Mouse (Mus musculus) effector memory CD4-positive, alpha-beta T cell, adult 5 months (primary cell): ENCODE results near the gene Nfkbib. TPM values are rescaled to one million over a fixed set of nuclear protein-coding genes. Genes with fewer than 3 reads are reported as not detected.

Experiments used
- polyA plus RNA-seq: library from polyadenylated mRNA; unstranded; fragments of 100-300 nt; shearing (Covaris generic); gene quantifications from one replicate; pipeline ENCODE4 v1.2.1, GENCODE M21; 2017

Gene Nfkbib
- polyA plus RNA-seq, result 222 TPM

DNA sequence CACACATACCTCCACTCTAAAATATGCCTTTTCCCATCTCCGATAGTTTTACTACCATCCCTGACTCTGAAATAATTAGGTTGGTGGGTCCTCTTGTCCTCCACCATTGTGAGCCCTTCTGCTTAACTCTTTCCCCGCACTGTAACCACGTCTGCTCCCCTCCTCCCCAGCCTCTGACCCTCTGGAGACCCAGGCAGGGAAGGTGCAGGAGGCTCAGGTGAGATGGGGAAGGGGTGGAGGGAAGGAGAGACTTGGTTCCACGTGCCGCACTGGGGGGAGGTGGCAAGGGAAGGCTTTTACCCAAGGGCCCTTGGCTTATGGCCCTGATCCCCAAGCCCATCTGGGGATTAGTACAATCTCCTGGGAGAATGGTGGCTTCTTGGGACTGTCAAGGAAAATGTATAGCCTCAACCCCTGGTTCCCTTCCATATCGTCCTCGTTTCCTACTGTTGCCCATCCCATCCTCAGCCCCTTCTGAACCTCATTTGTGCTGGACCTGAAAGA lies at the start of gene Nfkbib:
Gene Nfkbib, minus strand, starts transcription at position 51 of the 504 bp plus-strand sequence.

DNA sequence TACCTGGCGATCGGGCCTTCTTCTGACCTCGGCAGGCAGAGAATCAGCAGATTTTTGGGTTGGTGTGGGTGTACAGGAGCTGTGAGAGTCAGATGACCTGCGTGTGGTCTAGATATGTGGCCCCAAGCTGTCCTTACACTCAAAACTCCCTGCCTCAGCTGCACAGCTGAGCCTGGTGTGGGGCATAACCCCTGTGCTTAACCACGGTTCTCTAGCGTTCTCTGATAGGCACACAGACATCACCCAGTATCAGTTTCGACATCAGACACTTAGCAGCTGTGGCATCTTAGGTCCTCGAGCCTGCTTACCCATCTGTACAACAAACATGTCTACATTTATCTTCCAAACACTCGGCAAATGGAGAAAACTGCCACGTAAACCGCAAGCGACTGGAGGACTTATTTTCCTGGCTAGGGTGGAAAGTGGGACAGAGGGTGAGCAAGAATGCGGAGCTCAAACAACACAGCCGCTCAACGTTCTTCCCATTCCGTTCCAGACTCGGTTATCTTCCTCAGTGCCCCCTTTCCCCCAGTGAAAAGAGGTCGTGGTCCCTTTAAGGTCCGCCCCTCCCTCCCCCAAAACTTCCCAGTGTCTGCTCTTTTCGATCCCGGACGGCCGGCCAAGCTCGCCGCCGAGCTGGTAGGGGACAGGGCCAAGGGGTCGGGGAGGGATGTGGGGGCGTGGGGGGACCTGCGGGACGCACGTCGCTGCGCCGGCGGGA lies 41.1 kb upstream of the Nfkbib start, which contains the start of gene Hnrnpl:
Gene Hnrnpl, plus strand, starts transcription at position 321 of the 721 bp plus-strand sequence.

DNA sequence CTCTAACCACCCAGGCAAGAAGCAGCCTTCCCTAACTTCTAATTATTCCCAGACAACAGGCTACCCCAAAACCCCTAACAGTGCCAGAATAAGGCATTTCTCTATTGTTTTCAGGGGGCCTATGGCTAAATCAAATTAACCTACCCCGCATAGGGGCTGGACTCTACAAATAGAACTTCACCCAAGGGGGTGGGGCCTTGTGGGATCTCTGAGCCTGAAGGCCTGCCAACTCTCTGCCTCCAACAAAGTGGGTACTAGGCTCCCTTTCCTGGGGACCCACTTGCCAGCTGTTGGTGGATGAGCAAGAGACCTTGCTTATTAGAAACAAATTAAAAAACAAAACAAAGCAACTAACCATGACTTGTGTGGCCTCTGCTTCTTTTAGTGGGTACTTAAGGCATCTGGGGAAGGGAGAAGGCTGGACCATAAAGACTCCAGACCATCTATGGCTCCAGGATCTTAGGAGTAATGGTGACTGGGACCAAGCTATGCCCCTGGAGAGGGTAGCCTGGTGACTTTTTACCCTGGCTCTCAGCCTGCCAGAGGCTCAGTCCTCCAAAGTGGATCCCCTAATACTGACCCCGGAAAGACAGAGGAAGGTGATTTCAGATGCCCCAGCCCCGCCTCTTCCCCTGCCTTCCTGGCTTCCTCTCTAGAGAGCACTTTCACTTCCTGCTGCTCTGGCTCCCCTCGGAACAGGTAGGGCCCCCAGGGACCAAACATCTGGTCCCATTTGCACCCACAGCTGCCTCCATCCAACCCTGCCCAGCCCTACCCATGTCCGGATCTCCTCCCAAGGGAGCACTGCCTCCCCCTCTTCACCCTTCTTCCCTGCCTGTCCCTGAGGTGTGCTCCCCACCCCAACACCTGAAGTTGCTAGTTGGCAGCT lies 21.2 kb upstream of the Nfkbib start, which contains the start of gene Rinl:
Gene Rinl, plus strand, starts transcription at position 663 of the 889 bp plus-strand sequence.

GRCm38 (mm10) chr7:28766173-28766879 lies 986 bp downstream of the Nfkbib start, which contains the start of gene Sirt2:
Gene Sirt2 (plus strand): TSS chr7:28766735.

DNA sequence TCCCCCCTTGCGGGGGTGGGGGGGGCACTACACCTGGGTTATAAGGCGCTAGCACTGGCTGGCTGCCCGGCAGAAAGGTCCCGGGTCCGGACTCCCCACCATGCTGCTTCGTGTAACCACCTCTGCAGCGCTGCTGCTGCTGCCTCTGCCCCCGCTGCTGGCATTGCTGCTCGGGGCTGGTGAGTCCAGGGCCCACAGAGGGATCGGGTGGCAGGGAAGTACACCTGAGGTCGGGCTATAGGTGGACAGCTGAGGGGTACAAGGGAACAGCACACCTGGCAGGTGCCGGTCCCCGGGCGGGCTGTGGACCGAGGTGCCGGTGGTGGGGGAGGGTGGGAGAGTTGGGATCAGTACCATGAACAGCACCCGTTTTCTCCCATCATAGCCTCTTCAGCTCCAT lies 11.2 kb downstream of the Nfkbib start, which contains the start of gene Ccer2:
Gene Ccer2, plus strand, starts transcription at position 96 of the 400 bp plus-strand sequence.

GRCm38 (mm10) chr7:28741709-28742438 lies 25.4 kb downstream of the Nfkbib start, which contains the start of the genes Mrps12 and Sars2:
Gene Mrps12 (minus strand): TSS chr7:28741820.
Gene Sars2 (plus strand): TSS chr7:28741992.

DNA sequence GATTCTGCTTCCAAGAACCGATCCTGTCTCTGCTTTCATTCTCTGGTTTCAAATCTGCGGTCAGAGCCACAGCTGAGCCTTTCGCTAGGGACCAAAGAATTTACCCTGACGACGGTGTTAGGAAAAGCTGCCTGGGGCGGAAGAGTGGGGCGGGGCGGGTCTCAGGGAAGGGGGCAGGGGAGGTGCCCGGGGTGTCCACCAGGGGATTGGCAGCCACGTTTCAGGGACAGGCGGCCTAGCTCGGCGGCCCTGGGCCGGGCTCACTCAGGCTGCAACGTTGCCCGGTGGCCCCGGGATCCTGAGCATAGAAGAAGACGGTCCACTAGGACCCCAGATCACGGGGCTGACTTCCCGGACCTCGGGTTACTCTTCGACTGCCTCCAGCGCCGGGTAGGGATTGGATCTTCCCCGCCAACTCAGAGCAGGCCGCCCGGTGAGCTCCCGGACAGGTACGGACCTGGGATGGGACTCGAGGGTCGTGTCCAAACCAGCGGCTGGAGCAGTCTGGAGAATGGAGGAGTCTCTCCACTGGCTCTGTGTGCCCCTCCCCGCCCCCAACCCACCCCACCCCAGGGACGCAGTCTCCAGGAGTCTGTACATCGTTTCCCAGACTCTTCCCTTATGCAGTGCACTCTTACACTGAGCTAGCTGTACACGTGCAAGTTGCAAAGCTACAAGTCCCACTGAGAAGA lies 50.6 kb downstream of the Nfkbib start, which contains the start of gene Fbxo17:
Gene Fbxo17, plus strand, starts transcription at position 215 of the 692 bp plus-strand sequence.

Other genes with a start within 250 kb of the Nfkbib start
- gene Ifnl3, start 244.7 kb downstream of the Nfkbib start, polyA plus RNA-seq, result not detected
- gene Sycn, start 226.6 kb downstream of the Nfkbib start, polyA plus RNA-seq, result not detected
- gene Nccrp1, start 220.3 kb downstream of the Nfkbib start, polyA plus RNA-seq, result 1.3 TPM
- 82.1 TPM for gene Samd4b, start 169.4 kb downstream of the Nfkbib start, polyA plus RNA-seq
- 8.1 TPM for gene Pak4, start 169.3 kb downstream of the Nfkbib start, polyA plus RNA-seq
- not detected for gene Acp7, start 136.2 kb downstream of the Nfkbib start, polyA plus RNA-seq
- gene Fbxo27, start 74.7 kb downstream of the Nfkbib start, polyA plus RNA-seq, result 2.8 TPM
- gene Fbxo17, start 50.7 kb downstream of the Nfkbib start, polyA plus RNA-seq, result 6.0 TPM
- gene Mrps12, start 25.7 kb downstream of the Nfkbib start, polyA plus RNA-seq, result 37.6 TPM
- gene Sars2, start 25.5 kb downstream of the Nfkbib start, polyA plus RNA-seq, result 20.6 TPM
- gene Ccer2, start 11.3 kb downstream of the Nfkbib start, polyA plus RNA-seq, result not detected
- 71.7 TPM for gene Sirt2, start 777 bp downstream of the Nfkbib start, polyA plus RNA-seq
- gene Rinl, start 21.5 kb upstream of the Nfkbib start, polyA plus RNA-seq, result 258 TPM
- gene Hnrnpl, start 41.0 kb upstream of the Nfkbib start, polyA plus RNA-seq, result 333 TPM
- gene Ech1, start 57.7 kb upstream of the Nfkbib start, polyA plus RNA-seq, result 121 TPM
- 17.6 TPM for gene Lgals4, start 66.3 kb upstream of the Nfkbib start, polyA plus RNA-seq
- gene Lgals7, start 96.3 kb upstream of the Nfkbib start, polyA plus RNA-seq, result 4.6 TPM
- not detected for gene Capn12, start 113.9 kb upstream of the Nfkbib start, polyA plus RNA-seq
- 263 TPM for gene Actn4, start 194.8 kb upstream of the Nfkbib start, polyA plus RNA-seq
- gene Eif3k, start 214.4 kb upstream of the Nfkbib start, polyA plus RNA-seq, result 292 TPM
- 137 TPM for gene Map4k1, start 214.5 kb upstream of the Nfkbib start, polyA plus RNA-seq